Mouse (Mus musculus): Measurements from ENCODE around the gene Cblc. TPM values are rescaled to one million over a fixed set of nuclear protein-coding genes. Genes with fewer than 3 reads are reported as not detected.

Gene Cblc
- polyA plus RNA-seq, 1 experiment from 2014 or later: 0.95 TPM

DNA sequence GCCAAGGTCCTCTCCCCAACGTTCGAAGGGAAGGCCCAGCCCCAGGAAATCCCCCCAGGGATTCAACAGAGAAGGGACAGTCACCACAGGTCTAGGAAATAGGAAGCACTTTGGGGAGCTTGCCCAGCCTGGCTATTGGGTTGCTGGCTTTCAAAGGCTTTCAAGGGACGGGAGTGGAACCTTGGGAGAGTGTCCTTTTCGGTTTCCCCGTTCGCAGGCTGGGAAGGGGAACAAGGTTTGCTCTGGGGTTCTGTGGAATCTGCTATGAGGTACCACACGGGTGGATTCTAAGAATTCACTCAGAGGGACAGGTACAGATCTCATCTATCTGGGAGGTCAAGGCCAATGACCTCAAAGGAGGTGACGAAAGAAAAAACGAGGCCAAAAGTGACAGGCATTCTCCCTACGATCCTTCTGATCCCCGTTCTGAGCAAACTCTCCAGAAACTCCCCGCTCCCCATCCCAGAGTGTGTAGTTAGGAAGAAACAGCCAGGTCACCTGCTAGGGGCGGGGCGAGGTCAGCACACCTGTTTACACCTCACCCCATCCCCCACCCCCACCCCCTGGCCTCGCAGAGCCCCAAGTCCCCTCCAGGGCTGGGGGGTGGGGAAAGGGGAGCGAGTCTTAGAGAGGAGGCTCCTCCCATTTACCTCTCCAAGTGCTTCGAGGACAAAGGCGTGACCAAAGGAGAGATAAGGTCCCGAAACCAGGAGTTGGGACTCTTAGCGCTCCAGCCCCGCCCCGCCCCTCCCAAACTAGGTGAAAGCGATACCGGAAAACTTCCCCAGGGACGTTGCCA lies 49.0 kb downstream of the Cblc start:
- H3K4me3 ChIP-seq: peak overlapping the region; percentile 70
- ATAC-seq: no peak
- H3K9me3 ChIP-seq (replicated peaks): no peaks in the 10 kb centered on the region
- H3K9ac ChIP-seq: peak overlapping the region; percentile 83
- H3K4me2 ChIP-seq: peak overlapping the region; percentile 98
- peaks cover 8% of the 10 kb centered on the region for H3K36me3 ChIP-seq
- H3K27ac ChIP-seq: peak overlapping the region; percentile 50
- no peaks in the 10 kb centered on the region; the same call in 1 of the 2 replicates for H3K27me3 ChIP-seq (replicated peaks)
- 5% methylated on average over 25 of the region's 25 CpGs for WGBS (ENCODE audit: insufficient replicate concordance)
- peaks cover 81% of the 10 kb centered on the region for H3K4me1 ChIP-seq

GRCm38 (mm10) chr7:19746426-19747201 lies 50.0 kb downstream of the Cblc start:
- H3K27me3 ChIP-seq (replicated peaks): no peaks in the 10 kb centered on the region; the same call in 1 of the 2 replicates
- peaks cover 91% of the 10 kb centered on the region for H3K4me1 ChIP-seq
- 42% methylated on average over 6 of the region's 6 CpGs for WGBS (ENCODE audit: insufficient replicate concordance)
- no peak overlapping the region for H3K9ac ChIP-seq
- 0 out of 2 replicates have a peak overlapping the region, but pooled peaks have one; percentile 6 for H3K4me3 ChIP-seq
- ATAC-seq: no peak
- no peaks in the 10 kb centered on the region for H3K9me3 ChIP-seq (replicated peaks)
- peak overlapping the region; percentile 98 for H3K4me2 ChIP-seq
- H3K27ac ChIP-seq: peak overlapping the region; percentile 41; the same call in 1 of the 2 replicates
- peaks cover 8% of the 10 kb centered on the region for H3K36me3 ChIP-seq

DNA sequence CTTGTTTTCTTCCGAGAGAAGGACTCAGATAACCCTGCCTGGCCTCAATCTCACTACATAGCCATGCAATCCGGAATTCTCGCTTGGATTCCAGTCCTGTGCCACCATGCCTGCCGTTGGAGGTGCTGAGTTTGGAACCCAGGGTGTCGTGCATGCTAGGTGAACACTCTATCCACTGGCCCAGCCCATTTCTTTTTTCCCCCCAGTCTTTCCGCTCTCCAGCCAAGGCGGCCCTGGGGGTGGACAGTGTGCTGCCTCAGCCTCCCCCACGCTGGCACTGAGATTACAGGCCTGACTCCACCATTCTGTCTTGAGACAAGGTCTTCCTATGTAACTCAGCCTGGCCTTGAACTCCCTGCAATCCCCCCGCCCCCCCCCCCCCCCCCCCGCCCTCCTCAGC lies 50.6 kb downstream of the Cblc start:
- no peak for ATAC-seq
- peaks cover 94% of the 10 kb centered on the region for H3K4me1 ChIP-seq
- H3K9ac ChIP-seq: no peak overlapping the region
- no peaks in the 10 kb centered on the region; the same call in 1 of the 2 replicates for H3K27me3 ChIP-seq (replicated peaks)
- 76% methylated on average over 8 of the region's 10 CpGs for WGBS (ENCODE audit: insufficient replicate concordance)
- H3K36me3 ChIP-seq: peaks cover 8% of the 10 kb centered on the region
- no peak overlapping the region for H3K27ac ChIP-seq
- H3K9me3 ChIP-seq (replicated peaks): no peaks in the 10 kb centered on the region
- H3K4me3 ChIP-seq: no peak overlapping the region
- no peak overlapping the region for H3K4me2 ChIP-seq

GRCm38 (mm10) chr7:19744590-19745385 lies 51.8 kb downstream of the Cblc start:
- peak overlapping the region; percentile 9; the same call in 1 of the 2 replicates for H3K4me2 ChIP-seq
- peaks cover 17% of the 10 kb centered on the region for H3K36me3 ChIP-seq
- WGBS (ENCODE audit: insufficient replicate concordance): 54% methylated on average over 14 of the region's 14 CpGs
- no peak overlapping the region for H3K4me3 ChIP-seq
- H3K27me3 ChIP-seq (replicated peaks): no peaks in the 10 kb centered on the region; the same call in 1 of the 2 replicates
- no peaks in the 10 kb centered on the region for H3K9me3 ChIP-seq (replicated peaks)
- H3K27ac ChIP-seq: peak overlapping the region; percentile 57
- H3K4me1 ChIP-seq: peaks cover 87% of the 10 kb centered on the region
- no peak for ATAC-seq
- no peak overlapping the region for H3K9ac ChIP-seq

DNA sequence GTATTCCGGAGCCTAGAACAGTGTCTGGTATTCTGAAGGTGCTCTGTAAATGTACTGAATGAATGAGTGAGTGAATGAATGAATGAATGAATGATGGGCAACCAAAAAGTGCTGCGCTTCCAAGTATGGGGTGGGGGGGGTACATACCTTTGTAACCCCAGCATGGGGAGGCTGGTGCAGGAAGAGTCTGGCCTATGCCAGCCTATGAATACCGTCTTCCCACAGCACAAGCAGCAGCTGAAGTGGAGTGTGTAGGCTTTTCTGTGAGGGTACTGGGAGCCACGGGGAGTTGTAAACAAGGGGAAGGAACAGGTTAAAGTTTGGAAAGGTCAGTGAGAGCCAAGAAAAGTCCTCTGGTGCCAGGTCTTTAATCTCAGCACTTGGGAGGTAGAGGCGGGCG lies 52.8 kb downstream of the Cblc start:
- Histone ChIP-seq H3K4me3 (no peak overlapping the region), H3K27me3 (replicated peaks) (no peaks in the 10 kb centered on the region; the same call in 1 of the 2 replicates), H3K9ac (no peak overlapping the region), H3K27ac (no peak overlapping the region; the same call in 1 of the 2 replicates), H3K4me1 (peaks cover 77% of the 10 kb centered on the region), H3K36me3 (peaks cover 17% of the 10 kb centered on the region), H3K9me3 (replicated peaks) (no peaks in the 10 kb centered on the region), H3K4me2 (no peak overlapping the region)
- no peak for ATAC-seq
- 76% methylated on average over 6 of the region's 6 CpGs for WGBS (ENCODE audit: insufficient replicate concordance)

DNA sequence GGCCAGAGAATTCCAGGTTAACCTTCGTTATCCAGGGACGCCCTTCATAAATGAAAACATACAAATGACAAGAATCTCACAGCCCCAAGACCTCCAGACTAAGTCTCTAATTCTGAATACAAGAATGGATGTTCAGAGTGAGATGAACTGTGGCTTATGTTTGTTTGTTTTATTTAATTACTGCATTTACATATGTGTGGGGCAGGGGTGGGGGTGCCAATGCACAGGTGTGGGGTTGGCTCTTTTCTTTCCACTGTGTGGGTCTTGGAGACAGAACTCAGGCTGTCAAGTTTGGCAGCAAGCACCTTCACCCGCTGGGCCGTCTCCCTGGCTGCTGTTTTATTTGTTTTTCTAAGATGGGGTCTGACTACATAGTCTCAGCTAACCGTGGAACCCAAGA lies 54.1 kb downstream of the Cblc start:
- Histone ChIP-seq H3K4me2 (no peak overlapping the region), H3K9me3 (replicated peaks) (no peaks in the 10 kb centered on the region), H3K9ac (no peak overlapping the region), H3K36me3 (peaks cover 25% of the 10 kb centered on the region), H3K27me3 (replicated peaks) (no peaks in the 10 kb centered on the region; the same call in 1 of the 2 replicates), H3K27ac (peak overlapping the region; percentile 8; the same call in 1 of the 2 replicates), H3K4me1 (peaks cover 72% of the 10 kb centered on the region), H3K4me3 (no peak overlapping the region)
- WGBS (ENCODE audit: insufficient replicate concordance): 72% methylated on average over 5 of the region's 5 CpGs
- no peak for ATAC-seq

GRCm38 (mm10) chr7:19741329-19742031 lies 55.1 kb downstream of the Cblc start:
- peak overlapping the region; percentile 61 for H3K27ac ChIP-seq
- H3K4me1 ChIP-seq: peaks cover 72% of the 10 kb centered on the region
- no peak overlapping the region for H3K4me3 ChIP-seq
- peaks cover 33% of the 10 kb centered on the region for H3K36me3 ChIP-seq
- H3K9ac ChIP-seq: 0 out of 2 replicates have a peak overlapping the region, but pooled peaks have one; percentile 15
- peak; percentile 25; the same call in 1 of the 2 replicates for ATAC-seq
- H3K27me3 ChIP-seq (replicated peaks): no peaks in the 10 kb centered on the region; the same call in 1 of the 2 replicates
- peak overlapping the region; percentile 16; the same call in 1 of the 2 replicates for H3K4me2 ChIP-seq
- no peaks in the 10 kb centered on the region for H3K9me3 ChIP-seq (replicated peaks)
- WGBS (ENCODE audit: insufficient replicate concordance): 26% methylated on average over 8 of the region's 8 CpGs

GRCm38 (mm10) chr7:19740269-19740668 lies 56.3 kb downstream of the Cblc start:
- WGBS (ENCODE audit: insufficient replicate concordance): 68% methylated on average over 11 of the region's 11 CpGs
- Histone ChIP-seq H3K9ac (no peak overlapping the region), H3K9me3 (replicated peaks) (no peaks in the 10 kb centered on the region), H3K4me3 (no peak overlapping the region), H3K4me2 (no peak overlapping the region), H3K36me3 (peaks cover 39% of the 10 kb centered on the region), H3K27me3 (replicated peaks) (no peaks in the 10 kb centered on the region), H3K4me1 (peaks cover 72% of the 10 kb centered on the region), H3K27ac (no peak overlapping the region)
- ATAC-seq: no peak

- Histone ChIP-seq H3K36me3 (peaks cover 48% of the 10 kb centered on the region), H3K4me1 (peaks cover 66% of the 10 kb centered on the region), H3K9ac (no peak overlapping the region), H3K4me2 (no peak overlapping the region), H3K27ac (no peak overlapping the region), H3K4me3 (no peak overlapping the region), H3K9me3 (replicated peaks) (no peaks in the 10 kb centered on the region), H3K27me3 (replicated peaks) (no peaks in the 10 kb centered on the region)
- WGBS (ENCODE audit: insufficient replicate concordance): 83% methylated on average over 3 of the region's 3 CpGs
- no peak for ATAC-seq
These were observed 57.8 kb downstream of the Cblc start for GRCm38 (mm10) chr7:19738771-19739170.

DNA sequence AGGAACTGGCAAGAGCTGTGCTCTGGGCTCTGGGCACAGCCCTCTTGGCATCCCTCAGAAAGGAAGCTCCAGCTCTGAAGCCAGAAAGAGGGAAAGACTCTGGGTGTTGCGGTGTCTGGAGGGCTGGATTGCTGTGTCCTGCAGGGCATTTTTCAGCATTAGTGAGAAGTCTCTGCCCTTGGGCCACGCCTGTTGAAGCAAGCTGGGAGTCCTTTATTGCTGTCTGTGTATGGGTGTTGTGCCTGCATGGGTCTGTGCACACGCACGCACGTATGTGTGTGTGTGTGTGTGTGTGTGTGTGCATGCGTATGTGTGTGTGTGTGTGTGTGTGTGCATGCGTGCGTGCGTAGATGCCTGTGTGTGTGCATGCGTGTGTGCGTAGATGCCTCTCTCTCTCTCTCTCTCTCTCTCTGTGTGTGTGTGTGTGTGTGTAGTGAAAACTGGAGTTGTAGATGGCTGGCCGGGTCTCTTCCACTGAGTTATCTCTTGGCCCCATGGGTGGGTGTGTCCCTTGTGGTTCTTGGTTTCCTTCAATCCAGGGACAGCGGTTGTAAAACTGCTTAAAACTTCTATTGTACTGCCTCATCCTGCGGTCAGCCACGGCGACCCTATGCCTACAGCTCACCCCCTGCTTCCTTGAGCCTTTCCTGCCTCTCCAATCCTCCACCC lies 60.1 kb downstream of the Cblc start:
- ATAC-seq: peak; percentile 91
- peak overlapping the region; percentile 39 for H3K9ac ChIP-seq

More for the DNA sequence above, 60.1 kb downstream of the Cblc start:
- Histone ChIP-seq H3K27me3 (replicated peaks) (no peaks in the 10 kb centered on the region), H3K27ac (peak overlapping the region; percentile 89), H3K4me2 (peak overlapping the region; percentile 70), H3K9me3 (replicated peaks) (no peaks in the 10 kb centered on the region), H3K36me3 (peaks cover 56% of the 10 kb centered on the region), H3K4me3 (peak overlapping the region; percentile 26; the same call in 1 of the 2 replicates), H3K4me1 (peaks cover 46% of the 10 kb centered on the region)
- 23% methylated on average over 15 of the region's 16 CpGs for WGBS (ENCODE audit: insufficient replicate concordance)
